Comparison of ENCODE assay signal across 11 mouse cellular contexts in the genomic region with DNA sequence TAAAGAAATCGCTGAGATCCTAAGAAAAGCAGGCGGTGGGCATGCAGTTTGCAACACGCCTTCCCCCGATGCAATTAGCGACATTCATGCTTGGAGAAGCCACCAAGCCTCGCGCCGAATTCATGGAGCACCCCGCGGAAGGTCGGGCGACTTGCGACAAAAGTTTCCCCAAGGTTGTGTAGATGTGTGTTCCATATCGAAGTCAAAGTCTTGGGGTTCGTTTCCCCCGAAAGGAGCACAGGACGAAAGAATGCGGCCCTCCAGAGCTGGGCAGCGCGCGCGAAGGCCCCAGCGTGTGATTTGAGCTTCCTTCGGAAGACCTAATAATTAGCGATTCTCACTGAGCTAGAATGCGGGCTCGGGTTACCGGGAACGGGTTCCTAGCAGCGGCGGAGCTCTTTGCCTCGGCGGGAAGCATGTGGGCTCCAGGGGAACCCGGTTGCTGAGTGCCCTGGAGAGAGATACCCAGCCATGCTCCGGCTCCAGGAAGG. TPM values are rescaled to one million over a fixed set of nuclear protein-coding genes. Genes with fewer than 3 reads are reported as not detected.
DNase-seq lines count a peak whose midpoint lies in the region; ATAC-seq and TF ChIP-seq lines count a peak whose summit lies in the region.
"Had no signal": no experiment of that assay in that cellular context is flagged by ENCODE, and none has a peak within 500 bp of the region (broad histone marks: within the 10 kb centered on the region; RNA-seq: fewer than 3 reads in every experiment).

No protein-coding gene starts in this region.

- no peak for DNase-seq in kidney, postnatal 0 days (ENCODE audit: low spot score)
- DNase-seq in kidney, adult 2 months: no peak
- peak; percentile 46 for DNase-seq in embryo, embryonic 9.5 days (ENCODE audit: extremely low spot score)
- DNase-seq in hindbrain, postnatal 0 days (ENCODE audit: low spot score): peak; percentile 34
- DNase-seq in retina, postnatal 1 day: peak; percentile 47
- DNase-seq in layer of hippocampus, adult 11-12 months (ENCODE audit: low spot score): no peak
- no peak for DNase-seq in layer of hippocampus, adult 8-10 months (ENCODE audit: low spot score in 2 of 2)
- DNase-seq in layer of hippocampus, postnatal 25 days (ENCODE audit: extremely low spot score in 1 of 2, low spot score in 1 of 2): no peak
- DNase-seq: kidney, adult 9 months had no signal

- ATAC-seq in kidney, postnatal 0 days (replicated peaks; ENCODE audit: low FRiP score, low read depth): no peak
- ATAC-seq in hindbrain, postnatal 0 days: no peak

- H3K4me2 ChIP-seq in kidney, postnatal 0 days (ENCODE audit: low read length): 0 out of 2 replicates have a peak overlapping the region, but pooled peaks have one; percentile 5
- peak overlapping the region; percentile 65 for H3K4me2 ChIP-seq in hindbrain, postnatal 0 days (ENCODE audit: low read depth, low read length)

- H3K36me3 ChIP-seq in kidney, postnatal 0 days (ENCODE audit: insufficient read depth, low read length): no peaks in the 10 kb centered on the region
- no peaks in the 10 kb centered on the region for H3K36me3 ChIP-seq in kidney, adult 2 months (ENCODE audit: control insufficient read depth, insufficient read depth, low read length)
- no peaks in the 10 kb centered on the region for H3K36me3 ChIP-seq in hindbrain, postnatal 0 days (ENCODE audit: insufficient read depth, low read length)

- TF ChIP-seq POLR2A in kidney, adult 2 months (IDR thresholded peaks at IDR 0.05; ENCODE audit: low read depth, low read length): no peak

- WGBS in kidney, postnatal 0 days: 1% methylated on average over 35 of the region's 35 CpGs
- WGBS in kidney, adult 2 months: 3% methylated on average over 35 of the region's 35 CpGs
- WGBS in hindbrain, postnatal 0 days: 2% methylated on average over 35 of the region's 35 CpGs

- H3K27ac ChIP-seq in kidney, postnatal 0 days: no peak overlapping the region
- no peak overlapping the region for H3K27ac ChIP-seq in kidney, adult 2 months (ENCODE audit: insufficient read depth, low read depth, low read length)
- H3K27ac ChIP-seq in hindbrain, postnatal 0 days: peak overlapping the region; percentile 68; the same call in 1 of the 2 replicates

- peaks cover 3% of the 10 kb centered on the region for H3K4me1 ChIP-seq in kidney, postnatal 0 days (replicated peaks; ENCODE audit: insufficient read depth, low read length)
- peaks cover 4% of the 10 kb centered on the region; the same call in 1 of the 2 replicates for H3K4me1 ChIP-seq in kidney, adult 2 months (ENCODE audit: control insufficient read depth, insufficient read depth, low read length)
- H3K4me1 ChIP-seq in hindbrain, postnatal 0 days (ENCODE audit: insufficient read depth, low read length): peaks cover 4% of the 10 kb centered on the region; the same call in 1 of the 2 replicates

- no peaks in the 10 kb centered on the region for H3K9me3 ChIP-seq in kidney, postnatal 0 days (replicated peaks; ENCODE audit: low read length)
- H3K9me3 ChIP-seq in hindbrain, postnatal 0 days (ENCODE audit: low read length): no peaks in the 10 kb centered on the region

- peak overlapping the region; percentile 5; the same call in 1 of the 2 replicates for H3K4me3 ChIP-seq in kidney, postnatal 0 days (replicated peaks; ENCODE audit: low read depth, low read length)
- H3K4me3 ChIP-seq in kidney, adult 2 months (ENCODE audit: insufficient read depth, low read depth, low read length): no peak overlapping the region
- peak overlapping the region; percentile 60 for H3K4me3 ChIP-seq in hindbrain, postnatal 0 days (ENCODE audit: low read length)

- H3K9ac ChIP-seq in kidney, postnatal 0 days (ENCODE audit: low read depth, low read length): no peak overlapping the region
- peak overlapping the region; percentile 84 for H3K9ac ChIP-seq in hindbrain, postnatal 0 days (replicated peaks; ENCODE audit: low read length)

- TF ChIP-seq CTCF in kidney, postnatal 0 days (IDR thresholded peaks at IDR 0.05; ENCODE audit: low read depth): no peak
- no peak for TF ChIP-seq CTCF in kidney, adult 2 months (conservative IDR thresholded peaks at IDR 0.05; ENCODE audit: insufficient read depth, insufficient read length, low read depth, low read length)
- no peak for TF ChIP-seq CTCF in hindbrain, postnatal 0 days (IDR thresholded peaks at IDR 0.05; ENCODE audit: low read depth)

- H3K27me3 ChIP-seq in kidney, postnatal 0 days (ENCODE audit: insufficient read depth, low read length): peaks cover 94% of the 10 kb centered on the region
- H3K27me3 ChIP-seq in kidney, adult 2 months (replicated peaks; ENCODE audit: control insufficient read depth, insufficient read depth, low read length): peaks cover 11% of the 10 kb centered on the region
- H3K27me3 ChIP-seq in hindbrain, postnatal 0 days (ENCODE audit: insufficient read depth, low read length): peaks cover 40% of the 10 kb centered on the region

RNA-seq across cellular contexts. Expression of gene Pax6, which starts 0.7 kb away (rescaled TPM):
- 0.38 TPM in 1 of 2 replicates, not detected in the other for polyA plus RNA-seq in kidney, postnatal 0 days (2015; fragmentation: Nextera tagmentation; extraction: Ambion mirVana)
- polyA plus RNA-seq in kidney, adult 2 months (2012; rRNA removed): not detected in 2 replicates
- total RNA-seq in hindbrain, postnatal 0 days (2014; rRNA removed): 88.7 and 136 TPM in 2 replicates
- polyA plus RNA-seq in hindbrain, postnatal 0 days (2015; fragmentation: Nextera tagmentation; extraction: Ambion mirVana): 68.7 and 82.3 TPM in 2 replicates
- total RNA-seq in layer of hippocampus, adult 8-10 months (2022): 10 to 100 TPM; 12.5 to 17.6 (median 12.8) TPM
- total RNA-seq in layer of hippocampus, postnatal 25 days (2021): 1 to 10 TPM; 9.4 to 9.7 TPM
- total RNA-seq: common myeloid progenitor, adult 5-6 weeks; megakaryocyte progenitor cell, adult 5-6 weeks had no signal

Comparison
In these comparisons a context has a peak if more than half of its experiments do, and no peak if none do; other contexts are left out.
1. DNase-seq: peak in embryo, embryonic 9.5 days (single experiment), hindbrain, postnatal 0 days (single experiment) and retina, postnatal 1 day (single experiment); none in kidney, postnatal 0 days (single experiment), kidney, adult 2 months (single experiment), layer of hippocampus, adult 11-12 months (single experiment), layer of hippocampus, adult 8-10 months (0 of 2) and layer of hippocampus, postnatal 25 days (0 of 2).